Mouse (Mus musculus) heart, postnatal 0 days (tissue): ENCODE results near the gene Rbmxl1. TPM values are rescaled to one million over a fixed set of nuclear protein-coding genes. Genes with fewer than 3 reads are reported as not detected.
A peak's percentile ranks its signal among the peaks of the same experiment; 100 is the strongest.

Source experiments
- ATAC-seq: fragments of 200-750 bp; cut with Nextera tagmentation; 2 replicates; pipeline ENCODE4 v1.8.0; 2017; ENCODE audit warnings: low read depth, moderate number of reproducible peaks, moderate library complexity; ENCODE audit not compliant: insufficient read depth
- DNase-seq: peaks from one replicate; pipeline ENCODE4 v3.0.0-alpha.2; 2016; ENCODE audit warnings: low spot score
- H3K27ac ChIP-seq: fragments of 300-500 bp; sonication (generic); 2 replicates; pipeline ENCODE4 v1.5.1; 2014; ENCODE audit warnings: low read depth, mild to moderate bottlenecking
- H3K27me3 ChIP-seq: fragments of 300-500 bp; sonication (generic); 2 replicates; pipeline ENCODE4 v1.6.1; 2014; ENCODE audit warnings: low read length, mixed read lengths; ENCODE audit not compliant: control insufficient read depth, insufficient read depth
- H3K36me3 ChIP-seq: fragments of 300-500 bp; sonication (generic); replicated peaks from 2 replicates; pipeline ENCODE4 v1.6.1; 2014; ENCODE audit warnings: low read length, mixed read lengths; ENCODE audit not compliant: control insufficient read depth, insufficient read depth
- H3K4me1 ChIP-seq: fragments of 300-500 bp; sonication (generic); 2 replicates; pipeline ENCODE4 v1.6.1; 2014; ENCODE audit warnings: antibody characterized with exemption; ENCODE audit not compliant: control insufficient read depth, insufficient read depth
- H3K4me2 ChIP-seq: fragments of 300-500 bp; sonication (generic); 2 replicates; pipeline ENCODE4 v1.6.1; 2014; ENCODE audit warnings: low read depth, mild to moderate bottlenecking, low read length, moderate library complexity
- H3K4me3 ChIP-seq: fragments of 300-500 bp; sonication (generic); 2 replicates; pipeline ENCODE4 v1.5.1; 2014; ENCODE audit warnings: low read depth, low read length
- H3K9ac ChIP-seq: fragments of 300-500 bp; sonication (generic); replicated peaks from 2 replicates; pipeline ENCODE4 v1.6.1; 2014; ENCODE audit warnings: low read depth, low read length, mixed read lengths
- H3K9me3 ChIP-seq: fragments of 300-500 bp; sonication (generic); replicated peaks from 2 replicates; pipeline ENCODE4 v1.6.1; 2016; ENCODE audit warnings: low read length; ENCODE audit not compliant: control insufficient read depth
- CTCF ChIP-seq: IDR thresholded peaks from 2 replicates; pipeline ENCODE4 v1.5.1; 2016; ENCODE audit warnings: antibody characterized with exemption, control low read depth, low read depth
- EP300 ChIP-seq: IDR thresholded peaks from 2 replicates; pipeline ENCODE4 v1.6.1; 2016; ENCODE audit warnings: antibody characterized with exemption, low read depth
- WGBS: fragments of 180-500 bp; shearing (Covaris S2); extraction: QIAGEN DNeasy Blood & Tissue Kit; methylation state at CpG from one replicate; pipeline ENCODE4 v1.1.7; 2014; 5-methylcytosine and 5-hydroxymethylcytosine counted together
- polyA plus RNA-seq: library from polyadenylated mRNA; unstranded; fragments of >200 nt; fragmentation: Nextera tagmentation; extraction: Ambion mirVana; gene quantifications from 2 replicates; pipeline ENCODE4 v1.2.1, GENCODE M21; 2015
- total RNA-seq: library from RNA; depleted of rRNA; stranded (reverse); fragments of >200 nt; gene quantifications from 2 replicates; pipeline ENCODE4 v1.2.3, GENCODE M21; 2014; ENCODE audit warnings: low replicate concordance; rRNA removed

The Rbmxl1 gene
- total and polyA plus RNA-seq, 2 experiments from 2014 or later = 22.4 to 57.7 TPM

DNA sequence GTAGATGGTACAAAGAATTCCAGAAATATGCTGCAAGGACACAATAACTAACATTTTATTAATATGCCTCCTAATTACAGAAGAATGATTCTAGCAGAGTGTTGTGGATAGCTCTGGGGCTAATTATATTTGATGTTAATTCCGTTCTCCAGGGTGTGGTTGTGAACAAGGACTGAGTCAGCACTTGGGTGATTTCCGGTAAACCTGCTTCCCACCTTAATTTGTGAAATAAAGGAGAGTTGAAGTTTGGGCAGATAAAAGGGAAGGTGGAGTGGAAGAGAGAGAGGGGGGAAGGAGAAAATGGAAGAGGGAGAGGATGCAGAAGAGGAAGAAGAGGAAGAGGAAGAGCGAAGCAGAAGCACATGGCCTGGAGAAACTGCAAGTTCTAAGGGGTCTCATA, 19.0 kb downstream of the Rbmxl1 start:
- no peak overlapping the region for H3K4me2 ChIP-seq
- no peak overlapping the region for H3K9ac ChIP-seq
- DNase-seq = no peak
- 79% methylated on average over 3 of the region's 3 CpGs for WGBS
- TF ChIP-seq EP300 (no peak), CTCF (no peak)
- no peaks in the 10 kb centered on the region for H3K4me1 ChIP-seq
- no peak overlapping the region for H3K27ac ChIP-seq
- no peak for ATAC-seq
- H3K27me3 ChIP-seq = no peaks in the 10 kb centered on the region
- H3K4me3 ChIP-seq = no peak overlapping the region
- no peaks in the 10 kb centered on the region for H3K36me3 ChIP-seq
- H3K9me3 ChIP-seq = no peaks in the 10 kb centered on the region

- no peaks in the 10 kb centered on the region for H3K4me1 ChIP-seq
- H3K27me3 ChIP-seq = no peaks in the 10 kb centered on the region
- no peak overlapping the region for H3K9ac ChIP-seq
- H3K4me2 ChIP-seq = no peak overlapping the region
- TF ChIP-seq CTCF (peak; percentile 39), EP300 (no peak)
- no peak overlapping the region for H3K27ac ChIP-seq
- 45% methylated on average over 6 of the region's 6 CpGs for WGBS
- DNase-seq (no peak), ATAC-seq (no peak)
- H3K4me3 ChIP-seq = no peak overlapping the region
- no peaks in the 10 kb centered on the region for H3K36me3 ChIP-seq
- H3K9me3 ChIP-seq = no peaks in the 10 kb centered on the region
Measured at GRCm38 (mm10) chr8:78477051-78477829, 31.5 kb downstream of the Rbmxl1 start.

DNA sequence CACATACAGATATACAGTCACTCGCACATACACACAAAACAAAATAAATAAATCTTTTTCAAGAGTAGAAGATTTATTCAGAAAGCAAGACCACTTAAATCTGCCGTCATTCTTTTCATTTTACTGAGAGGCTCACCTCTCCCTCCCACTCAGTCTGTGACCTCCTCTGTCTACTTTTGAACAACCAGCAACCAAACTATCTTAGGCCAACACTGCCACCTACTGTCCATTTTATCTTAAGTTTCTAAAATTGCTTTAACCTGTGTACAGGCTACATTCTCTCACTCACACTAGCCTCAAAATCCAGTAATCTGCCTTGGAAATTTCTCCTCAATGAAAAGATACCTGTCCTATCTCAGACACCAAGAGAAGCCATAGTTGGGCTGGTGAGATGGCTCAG, 40.8 kb downstream of the Rbmxl1 start:
- Histone ChIP-seq H3K4me3 (no peak overlapping the region), H3K36me3 (no peaks in the 10 kb centered on the region), H3K27me3 (no peaks in the 10 kb centered on the region), H3K9ac (no peak overlapping the region), H3K4me2 (no peak overlapping the region), H3K27ac (no peak overlapping the region), H3K4me1 (no peaks in the 10 kb centered on the region), H3K9me3 (peaks cover 5% of the 10 kb centered on the region; the same call in 1 of the 2 replicates)
- DNase-seq = no peak
- TF ChIP-seq EP300 (no peak), CTCF (peak; percentile 7; the same call in 1 of the 2 replicates)
- 82% methylated on average over 2 of the region's 2 CpGs for WGBS
- no peak for ATAC-seq

DNA sequence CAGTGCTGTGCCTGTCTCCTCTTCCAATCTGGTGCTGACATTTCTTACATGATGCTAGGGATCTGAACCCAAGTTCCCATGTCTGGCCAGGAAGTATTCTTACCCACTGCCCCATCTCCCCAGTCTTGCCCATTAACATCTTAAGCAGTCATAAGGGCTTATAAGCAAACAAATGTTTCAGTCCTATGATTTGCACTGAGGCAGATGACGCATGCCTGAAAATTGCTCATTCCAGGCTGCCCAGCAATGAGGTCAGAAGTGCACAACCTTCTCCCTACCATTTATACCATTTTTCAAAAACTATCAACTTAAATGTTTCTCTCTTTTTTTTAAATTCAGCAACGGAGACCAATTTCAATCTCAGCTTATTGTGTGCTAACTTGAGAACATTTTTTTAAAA, 44.8 kb downstream of the Rbmxl1 start:
- no peak for TF ChIP-seq EP300
- no peak for TF ChIP-seq CTCF
- WGBS = 78% methylated on average over 2 of the region's 2 CpGs
- DNase-seq (no peak), ATAC-seq (no peak)
- Histone ChIP-seq H3K27me3 (no peaks in the 10 kb centered on the region), H3K9ac (no peak overlapping the region), H3K9me3 (peaks cover 5% of the 10 kb centered on the region; the same call in 1 of the 2 replicates), H3K4me1 (no peaks in the 10 kb centered on the region), H3K36me3 (no peaks in the 10 kb centered on the region), H3K27ac (no peak overlapping the region), H3K4me2 (no peak overlapping the region), H3K4me3 (no peak overlapping the region)

GRCm38 (mm10) chr8:78456441-78456840, 52.3 kb downstream of the Rbmxl1 start:
- no peak overlapping the region for H3K4me2 ChIP-seq
- H3K9me3 ChIP-seq = no peaks in the 10 kb centered on the region
- no peaks in the 10 kb centered on the region for H3K4me1 ChIP-seq
- H3K9ac ChIP-seq = no peak overlapping the region
- no peak for DNase-seq
- TF ChIP-seq EP300 = no peak
- no peak for TF ChIP-seq CTCF
- no peak overlapping the region for H3K27ac ChIP-seq
- WGBS = 78% methylated on average over 3 of the region's 3 CpGs
- no peak overlapping the region for H3K4me3 ChIP-seq
- H3K27me3 ChIP-seq = no peaks in the 10 kb centered on the region
- H3K36me3 ChIP-seq = no peaks in the 10 kb centered on the region
- no peak for ATAC-seq

Other genes starting within 250 kb of the Rbmxl1 start
- not detected in 2 replicates for gene Pou4f2, start 72.3 kb downstream of the Rbmxl1 start, total RNA-seq
- gene Pou4f2, start 72.3 kb downstream of the Rbmxl1 start, polyA plus RNA-seq = not detected in 2 replicates
- 9.6 and 11.8 TPM in 2 replicates for gene Slc10a7, start 448 bp upstream of the Rbmxl1 start, total RNA-seq
- gene Slc10a7, start 448 bp upstream of the Rbmxl1 start, polyA plus RNA-seq = 5.3 and 6.3 TPM in 2 replicates